Mouse (Mus musculus) lung, postnatal 25 days (tissue): ENCODE results near the gene Tsga10.

ENCODE experiments used
- DNase-seq: peaks from one replicate; pipeline ENCODE4 v3.0.0; 2022; ENCODE audit warnings: low spot score

Tsga10 gene

DNA sequence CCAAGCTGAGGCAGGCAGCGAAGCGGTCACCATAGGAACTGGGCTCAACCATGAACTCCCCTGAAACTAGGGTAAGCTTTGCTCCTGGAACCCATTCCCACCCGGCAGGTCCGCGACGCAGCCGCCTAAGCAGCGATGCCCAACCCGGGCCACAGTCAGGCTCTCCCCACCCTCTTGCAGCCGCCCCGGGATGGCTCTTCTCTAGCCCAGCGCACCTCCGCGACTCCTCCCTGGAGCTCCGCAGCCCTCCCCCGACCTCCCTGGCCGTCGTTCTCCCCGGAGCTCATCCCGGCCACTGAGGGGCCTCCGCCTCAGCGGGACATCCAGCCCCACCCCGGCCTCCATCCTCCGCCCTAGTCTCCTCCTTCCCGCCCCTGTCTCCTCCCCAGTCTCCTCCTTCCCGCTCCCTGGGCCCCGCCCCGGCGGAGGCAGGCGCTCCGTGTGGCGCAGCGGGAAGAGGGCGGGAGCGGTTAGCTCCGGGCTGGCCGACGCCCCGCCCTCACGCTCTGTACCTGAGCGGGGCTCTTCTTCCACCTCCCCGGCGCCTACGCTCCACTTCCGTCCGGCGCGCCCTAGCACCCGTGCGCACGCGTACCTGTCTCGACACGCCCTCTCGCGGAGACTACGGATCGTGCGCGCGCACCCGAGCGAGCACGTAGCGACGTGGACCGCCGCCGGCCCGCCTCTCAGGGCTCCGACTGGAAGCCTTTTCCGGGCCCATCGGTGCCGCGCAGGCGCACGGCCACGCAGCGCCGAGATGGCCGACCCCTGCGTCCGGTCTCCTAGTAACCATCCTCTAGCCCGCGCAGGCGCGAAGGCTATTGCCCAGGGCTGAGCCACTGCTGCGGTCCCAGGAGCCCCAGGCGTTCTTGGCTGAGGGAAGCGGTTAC is 1.5 kb downstream of the Tsga10 start:
- DNase-seq, result peak; percentile 99

DNA sequence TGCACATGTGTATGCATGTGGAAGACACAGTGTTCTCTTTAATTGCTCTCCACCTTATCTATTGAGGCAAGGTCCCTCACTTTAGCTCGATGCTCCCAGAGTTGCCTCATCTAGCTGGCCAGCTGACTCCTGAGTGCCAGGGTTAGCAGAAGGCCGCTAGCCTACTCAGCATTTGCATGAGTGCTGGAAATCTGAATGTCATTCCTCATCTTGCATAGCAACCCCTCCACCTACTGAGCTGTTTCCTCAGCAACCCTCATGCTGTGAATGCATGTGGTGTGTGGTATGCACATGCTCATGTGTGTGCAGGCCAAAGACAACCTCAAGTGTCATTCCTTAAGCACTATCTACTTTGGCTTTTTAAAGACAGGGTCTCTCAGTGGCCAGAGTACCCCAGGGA is 15.5 kb downstream of the Tsga10 start:
- DNase-seq, result no peak

DNA sequence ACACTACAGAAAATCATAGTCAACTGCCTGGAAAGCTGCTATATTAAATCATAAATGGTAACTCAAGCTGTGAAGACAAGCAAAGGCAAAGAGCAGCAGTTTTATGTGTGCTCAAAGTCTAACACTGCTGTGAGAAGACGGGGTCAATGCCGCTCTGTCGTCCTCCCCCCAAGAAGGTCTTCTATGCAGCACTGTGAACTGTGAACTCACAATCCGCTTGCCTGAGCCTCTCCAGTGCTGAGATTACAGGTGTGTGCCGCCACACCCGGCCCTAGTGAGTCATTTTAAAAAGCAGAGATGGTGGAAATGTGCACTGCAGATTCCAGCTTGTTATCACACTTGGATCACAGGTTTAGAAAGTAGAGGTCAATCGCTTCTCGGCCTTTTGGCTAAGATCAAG is 19.4 kb downstream of the Tsga10 start:
- DNase-seq, result no peak

DNA sequence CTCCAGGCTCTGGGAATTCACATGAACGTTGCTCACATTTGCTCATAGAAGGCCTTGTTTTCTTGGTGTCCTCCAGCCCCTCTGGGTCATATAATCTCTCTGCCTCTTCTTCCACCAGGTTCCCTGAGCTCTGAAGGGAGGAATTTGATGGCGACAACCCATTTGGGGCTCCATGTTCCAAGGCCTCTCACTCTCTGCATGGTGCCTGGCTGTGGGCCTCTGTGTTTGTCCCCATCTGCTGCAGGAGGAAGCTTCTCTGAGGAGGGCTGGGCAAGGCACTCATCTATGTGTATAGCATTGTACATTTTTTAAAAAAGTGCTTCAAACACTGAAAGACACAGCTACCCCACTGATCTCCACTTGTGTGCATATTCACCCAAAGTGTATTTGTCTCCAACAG is 34.5 kb downstream of the Tsga10 start:
- no peak for DNase-seq

DNA sequence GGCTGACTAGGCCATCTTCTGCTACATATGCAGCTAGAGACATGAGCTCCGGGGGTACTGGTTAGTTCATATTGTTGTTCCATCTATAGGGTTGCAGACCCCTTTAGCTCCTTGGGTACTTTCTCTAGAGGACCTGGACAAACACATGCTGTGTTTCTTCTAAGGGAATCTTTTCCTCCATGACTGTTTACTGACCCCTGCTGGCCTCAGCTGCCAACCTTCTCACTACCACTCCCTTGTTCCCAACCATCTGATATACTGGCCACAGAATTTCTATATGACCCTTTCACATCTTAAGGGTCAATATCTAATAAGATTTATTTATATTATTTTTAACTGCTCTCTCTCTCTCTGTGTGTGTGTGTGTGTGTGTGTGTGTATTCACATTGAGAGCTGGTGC is 63.9 kb downstream of the Tsga10 start:
- DNase-seq, result peak; percentile 1

DNA sequence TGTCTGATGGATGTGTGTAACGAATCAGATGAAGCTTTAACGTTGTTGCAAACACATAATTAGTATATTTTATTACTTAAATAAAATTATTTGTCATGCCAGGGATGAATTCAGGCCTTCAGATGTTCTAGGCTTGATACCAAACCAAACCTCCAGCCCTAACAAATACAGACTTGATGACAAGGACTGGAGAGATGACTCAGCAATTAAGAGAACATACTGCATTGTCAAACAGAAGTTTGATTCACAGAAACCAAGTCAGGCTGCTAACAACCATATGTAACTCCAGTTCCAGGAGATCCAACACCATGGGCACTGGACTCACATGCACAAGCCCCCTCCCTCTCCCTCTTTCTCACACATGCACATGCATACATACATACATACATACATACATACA is 65.9 kb downstream of the Tsga10 start:
- no peak for DNase-seq

DNA sequence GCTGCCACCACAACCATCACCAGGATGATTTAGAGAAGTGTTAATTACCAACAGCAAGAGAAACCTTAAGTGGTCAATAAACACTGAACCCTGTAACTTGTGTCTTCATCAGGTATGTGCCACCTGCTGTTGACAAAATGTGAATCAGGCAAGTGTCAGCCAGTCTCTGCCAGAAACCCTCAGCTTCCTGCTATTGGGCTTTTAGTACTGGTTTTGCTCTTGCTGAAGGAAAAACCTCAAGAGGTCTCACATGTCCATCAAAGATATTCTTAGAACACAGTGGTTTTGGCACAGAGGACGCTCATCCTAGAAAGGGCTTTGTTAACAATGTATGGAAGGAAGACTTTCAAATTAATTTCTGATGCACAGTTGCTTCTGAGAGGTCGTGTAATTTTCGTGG is 66.7 kb downstream of the Tsga10 start:
- DNase-seq, result no peak

DNA sequence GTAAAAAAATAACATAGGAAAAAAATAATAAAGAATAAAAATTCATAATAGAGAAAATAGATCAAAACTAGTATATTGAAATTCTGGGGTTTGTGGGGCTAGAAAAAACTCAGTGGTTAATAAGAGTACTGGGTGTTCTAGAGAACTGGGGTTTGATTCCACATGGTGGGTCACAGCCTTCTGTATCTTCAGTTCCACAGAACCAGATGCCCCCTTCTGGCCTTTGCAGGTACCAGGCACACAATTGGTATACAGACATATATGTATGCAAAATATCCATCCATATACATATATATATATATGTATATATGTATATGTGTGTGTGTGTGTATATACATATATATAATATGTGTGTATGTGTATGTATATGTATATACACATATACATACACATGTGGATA is 106.8 kb downstream of the Tsga10 start:
- DNase-seq, result no peak

DNA sequence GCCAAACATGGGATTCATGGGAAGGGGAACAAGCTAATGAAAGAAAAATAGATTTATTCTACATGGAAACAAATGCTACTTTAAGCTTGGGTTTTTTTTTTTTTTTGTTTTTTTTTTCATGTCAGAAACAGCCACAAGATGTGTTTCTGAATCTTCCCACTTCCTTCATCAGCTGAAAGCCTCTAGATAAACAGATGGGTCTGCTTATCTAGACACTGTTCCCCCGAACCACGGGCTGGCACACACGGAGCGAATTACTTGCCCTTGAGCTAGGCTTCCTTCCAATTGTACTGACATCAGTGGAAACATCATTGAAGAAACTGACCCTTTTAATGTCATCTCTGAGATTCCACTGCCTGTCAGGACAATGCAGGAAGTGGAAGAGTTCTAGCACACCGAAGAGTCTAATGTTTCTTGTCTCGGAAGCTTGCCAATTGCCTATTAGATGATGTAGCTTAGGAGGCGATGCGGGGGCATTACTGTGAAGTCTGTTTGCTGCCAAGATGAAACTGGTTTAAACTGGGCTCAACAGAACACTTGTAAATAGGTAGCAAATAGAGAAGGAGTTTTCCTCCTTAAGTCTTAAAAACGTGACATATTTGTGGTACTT is 121.5 kb downstream of the Tsga10 start:
- no peak for DNase-seq

DNA sequence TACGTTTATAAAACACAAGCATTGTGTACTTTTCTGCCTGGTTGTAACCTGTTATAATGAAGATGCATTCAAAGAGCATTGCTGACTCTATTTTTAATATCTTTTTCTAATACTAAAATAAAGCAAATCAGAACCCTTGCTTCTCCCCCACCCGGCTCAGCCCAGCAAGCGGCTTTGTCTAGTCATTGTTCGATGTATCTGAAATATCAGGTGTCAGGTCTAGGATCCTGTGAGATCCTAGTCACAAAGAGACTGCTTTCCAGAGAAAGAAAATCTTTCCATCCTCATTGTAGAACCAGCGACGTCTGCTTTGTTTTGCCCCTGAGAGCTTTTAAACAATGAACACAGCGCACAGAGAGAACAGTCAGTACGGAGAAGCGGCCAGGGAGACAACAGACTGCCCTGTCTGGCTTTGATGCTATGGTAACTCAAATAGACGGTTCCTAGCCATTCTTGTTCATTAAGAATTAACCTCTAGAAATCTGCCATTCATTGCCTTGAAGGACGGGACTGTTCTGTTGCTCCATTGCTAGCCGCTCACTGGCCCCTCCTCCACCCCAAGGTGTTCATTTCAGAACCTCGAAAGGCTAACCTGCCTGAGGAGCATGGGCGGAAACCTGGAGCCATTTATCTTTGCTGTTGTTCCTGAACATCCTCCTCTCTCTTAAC is 123.5 kb downstream of the Tsga10 start:
- no peak for DNase-seq

DNA sequence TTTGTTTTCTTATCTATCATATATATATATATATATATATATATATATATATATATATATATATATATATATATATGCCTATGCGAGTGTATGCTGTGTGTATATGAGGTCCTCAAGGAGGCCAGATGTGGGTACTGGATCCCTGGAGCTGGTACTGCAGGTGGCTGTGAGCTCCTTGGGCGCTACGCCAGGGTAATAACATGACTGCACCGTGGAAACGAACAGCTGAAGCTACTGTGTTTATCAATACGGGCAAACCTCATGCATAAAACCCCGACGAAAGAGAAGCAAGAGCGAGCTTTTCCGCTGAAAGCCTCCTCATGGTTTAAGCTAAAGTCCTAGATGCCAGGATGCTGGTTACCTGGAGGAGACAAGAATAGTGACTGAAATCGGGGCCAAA is 124.1 kb downstream of the Tsga10 start:
- no peak for DNase-seq

DNA sequence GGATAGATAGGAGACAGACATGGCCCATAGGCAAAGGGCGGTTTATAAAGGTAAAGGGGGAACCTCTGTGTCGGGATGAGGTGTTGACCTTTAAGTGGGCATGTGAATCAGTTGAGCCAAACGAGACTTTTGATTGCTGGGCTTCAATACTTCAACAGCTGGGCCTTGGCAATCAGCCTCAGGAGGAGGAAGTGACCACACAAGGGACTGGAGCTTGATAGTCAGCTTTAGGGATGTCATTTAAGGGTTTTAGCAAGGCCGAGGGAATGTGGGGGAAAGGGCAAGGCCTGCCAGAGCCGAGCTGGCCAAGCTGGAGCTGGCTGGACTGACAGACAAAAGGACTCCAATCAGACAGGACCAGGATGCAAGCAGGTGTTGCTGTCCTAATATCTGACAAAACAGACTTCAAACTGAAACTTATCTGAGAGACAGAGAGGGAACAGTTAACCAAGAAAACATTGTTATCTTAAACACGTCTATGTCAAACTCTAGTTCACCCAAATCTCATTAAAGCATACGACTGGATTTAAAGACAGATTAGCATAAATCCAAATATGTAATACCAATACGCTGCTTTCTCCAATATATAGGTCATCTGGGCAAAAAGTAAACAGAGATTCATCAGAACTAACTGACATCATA is 125.9 kb downstream of the Tsga10 start:
- DNase-seq, result no peak

DNA sequence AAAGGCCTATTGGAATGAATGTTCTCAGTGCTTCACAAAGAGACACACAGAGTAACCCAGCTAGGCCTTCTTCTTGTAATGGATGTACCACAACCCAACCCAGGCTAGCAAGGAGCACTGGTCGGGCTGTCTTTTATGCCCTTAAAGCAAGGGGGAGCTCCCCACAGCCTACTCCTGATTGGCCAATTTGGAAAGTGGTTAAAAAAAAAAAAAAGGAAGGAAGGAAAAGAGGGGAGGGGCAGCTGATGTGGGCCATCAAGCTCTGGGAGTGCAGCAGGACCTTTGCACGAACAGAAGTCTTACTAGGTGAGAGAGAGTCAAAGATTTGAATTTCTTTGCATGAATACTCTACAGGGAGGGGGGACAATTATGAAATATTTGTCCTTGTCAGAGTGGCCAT is 127.3 kb downstream of the Tsga10 start:
- no peak for DNase-seq

DNA sequence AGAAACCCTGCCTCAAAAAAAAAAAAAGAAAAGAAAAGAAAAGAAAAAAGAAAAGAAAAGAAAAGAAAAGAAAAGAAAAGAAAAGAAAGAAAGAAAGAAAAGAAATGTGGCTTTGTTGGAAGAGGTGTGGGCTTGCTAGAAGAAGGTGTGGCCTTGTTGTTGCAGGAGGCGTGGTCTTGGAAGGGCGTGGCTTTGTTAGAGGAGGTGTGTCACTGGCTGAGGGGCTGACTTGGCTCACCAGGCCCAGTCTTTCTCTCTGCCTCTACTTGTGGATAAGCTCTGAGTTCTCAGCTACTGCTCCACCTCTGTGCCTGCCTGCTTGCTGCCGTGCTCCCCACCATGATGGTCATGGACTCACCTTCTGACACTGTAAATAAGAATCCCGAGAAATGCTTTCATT is 129.2 kb downstream of the Tsga10 start:
- DNase-seq, result no peak

DNA sequence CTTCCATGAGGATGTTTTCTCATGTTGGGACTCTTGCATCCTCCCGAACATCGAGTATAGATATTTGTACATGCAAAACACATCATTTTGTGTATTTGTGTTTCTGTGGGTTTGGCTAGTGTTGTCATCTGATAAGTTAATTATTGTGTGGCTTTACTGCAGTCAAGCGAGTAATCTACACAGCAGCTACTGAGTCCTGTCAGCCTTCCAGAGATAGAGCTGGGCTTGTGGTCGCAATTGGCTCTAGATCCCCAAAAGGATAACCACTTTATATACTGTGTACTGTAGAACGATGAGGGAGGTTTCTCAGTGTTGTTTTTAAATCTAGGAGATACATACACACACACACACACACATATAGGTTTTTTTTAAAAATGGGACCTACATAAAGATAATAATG is 130.3 kb downstream of the Tsga10 start:
- DNase-seq, result no peak

DNA sequence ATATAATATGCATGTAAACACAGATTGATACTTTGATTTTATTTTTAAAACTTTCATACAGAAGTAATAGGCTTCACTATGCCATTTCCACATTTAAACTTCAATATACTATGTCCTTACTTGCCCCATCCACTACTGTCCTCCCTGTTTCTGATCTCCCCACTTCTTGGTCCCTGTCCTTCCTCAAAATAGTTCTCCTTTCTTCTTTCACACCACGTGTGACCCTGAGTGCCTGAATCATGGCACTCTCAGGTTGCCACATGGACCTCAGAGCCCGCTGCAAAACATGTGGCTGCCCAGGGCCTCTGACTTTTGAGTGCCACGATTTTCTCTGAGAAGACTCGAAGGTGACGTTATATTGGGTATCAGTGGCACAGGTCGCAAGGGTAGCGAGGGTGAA is 131.4 kb downstream of the Tsga10 start:
- DNase-seq, result no peak

DNA sequence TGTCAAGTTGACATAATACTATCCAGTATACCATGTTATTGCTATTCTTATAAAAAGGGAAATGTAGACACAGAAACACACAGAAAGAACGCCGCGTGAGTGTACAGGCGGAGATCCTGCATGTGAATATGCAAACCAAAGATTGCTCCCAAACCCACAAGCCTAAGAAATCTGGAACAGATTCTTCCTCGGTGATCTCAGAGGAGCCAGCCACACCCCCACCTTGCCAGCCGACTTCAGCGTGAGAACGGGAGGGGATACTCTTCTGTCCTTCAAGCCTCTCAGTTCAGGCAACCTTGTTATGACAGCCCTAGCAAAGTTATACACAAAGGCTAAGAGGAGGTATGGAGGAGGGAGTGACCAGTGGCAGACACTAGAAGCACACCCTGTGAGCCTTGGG is 136.9 kb downstream of the Tsga10 start:
- DNase-seq, result no peak

DNA sequence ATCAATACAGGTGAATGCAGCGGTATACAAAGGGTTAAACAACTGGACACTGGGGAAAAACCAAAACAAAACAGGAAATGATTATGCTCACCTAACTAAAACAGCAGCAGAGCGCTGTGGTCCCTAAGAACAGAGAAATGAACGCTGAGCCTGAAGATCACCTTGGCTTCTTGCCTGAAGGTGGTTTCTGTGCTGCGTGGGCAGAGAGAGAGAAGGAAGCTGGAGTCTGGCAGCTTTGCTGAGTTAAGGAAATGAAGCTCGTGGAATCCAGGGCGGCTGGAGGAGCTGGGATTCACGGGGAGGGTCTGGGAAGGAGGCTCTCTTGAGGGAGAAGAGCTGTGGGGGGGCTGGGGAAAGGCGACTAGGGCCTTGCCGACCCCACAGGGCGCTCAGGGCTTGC is 138.2 kb downstream of the Tsga10 start:
- DNase-seq, result no peak

DNA sequence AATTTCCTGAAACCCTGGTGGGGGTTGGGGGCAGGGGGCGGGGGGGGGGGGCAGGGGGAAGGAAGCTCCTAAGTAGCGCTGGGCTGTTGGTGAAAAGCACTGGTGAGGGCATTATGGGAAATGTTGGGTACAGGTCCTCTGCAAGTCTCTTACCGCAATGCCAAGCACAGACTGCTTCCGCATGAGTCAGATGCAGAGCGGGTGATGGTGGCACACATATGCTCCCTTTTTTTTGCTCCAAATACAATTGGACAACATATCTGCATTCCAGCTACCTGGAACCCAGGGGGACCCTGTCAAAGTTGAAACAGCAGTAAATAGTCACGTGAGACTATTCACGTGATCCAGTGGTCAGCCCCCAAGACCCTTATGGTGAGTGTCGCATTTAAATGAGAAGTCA is 139.0 kb downstream of the Tsga10 start:
- no peak for DNase-seq

DNA sequence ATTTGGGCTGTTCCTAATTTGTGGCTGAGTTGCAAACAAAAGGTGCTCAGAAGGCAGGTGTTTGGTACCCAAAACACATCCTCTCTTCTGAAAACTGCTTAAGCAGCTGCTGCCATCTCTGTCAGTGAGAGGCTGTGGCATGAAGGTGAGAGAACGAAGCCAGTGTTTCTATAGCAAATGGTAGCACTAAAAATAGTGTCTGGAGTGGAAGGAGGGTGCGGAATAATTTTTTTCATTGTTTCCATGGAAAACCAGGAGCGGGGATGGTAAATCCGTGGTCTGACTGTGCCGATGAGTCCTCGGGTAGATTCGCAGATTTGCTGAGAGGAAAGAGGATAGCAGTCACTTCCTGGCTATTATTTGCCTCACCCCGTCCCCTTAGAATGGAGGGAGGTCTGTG is 139.8 kb downstream of the Tsga10 start:
- DNase-seq, result no peak

DNA sequence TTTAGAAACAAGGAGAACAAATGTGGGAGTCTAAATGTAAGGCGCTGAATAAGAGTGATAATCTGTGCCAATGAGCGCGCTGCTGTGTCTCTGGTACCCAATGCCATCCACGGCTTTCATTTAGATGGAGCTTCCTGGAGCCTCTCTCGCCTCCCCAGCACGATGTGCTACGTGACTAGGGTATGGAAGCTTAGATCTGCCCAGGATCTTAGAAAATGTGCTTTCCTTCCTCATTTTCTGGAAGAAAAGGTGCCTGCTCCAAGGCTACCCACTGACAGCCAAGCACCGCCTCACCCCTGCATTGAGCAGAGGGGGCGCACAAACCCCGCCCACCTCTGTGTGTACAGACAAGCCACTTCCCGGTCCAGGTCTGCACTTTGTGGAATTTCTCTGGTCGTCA is 140.3 kb downstream of the Tsga10 start:
- no peak for DNase-seq

DNA sequence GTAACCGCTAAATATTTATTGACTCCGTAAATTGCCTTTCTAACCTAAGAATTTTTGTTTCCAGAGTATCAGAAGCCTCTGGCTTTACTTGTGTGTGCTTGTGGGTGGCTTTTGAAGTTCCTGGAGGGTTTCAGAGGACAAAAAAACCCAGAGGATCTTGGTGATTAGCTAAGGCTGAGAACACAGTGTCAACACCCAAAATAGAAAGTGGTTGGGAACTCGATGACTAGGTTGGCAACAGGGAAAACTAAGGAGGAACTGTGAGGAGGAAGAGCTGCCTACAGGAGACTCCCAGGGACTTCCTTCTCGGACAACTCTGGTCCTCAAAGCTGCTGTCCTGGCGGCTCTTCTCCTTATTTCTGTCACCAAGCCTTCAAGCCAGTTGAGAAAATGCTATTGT is 145.1 kb downstream of the Tsga10 start:
- no peak for DNase-seq
